Mouse (Mus musculus) CD4-positive, CD25-positive, alpha-beta regulatory T cell, adult 4 months (primary cell): ENCODE measurements around the gene Rad51ap1. TPM values are rescaled to one million over a fixed set of nuclear protein-coding genes. Genes with fewer than 3 reads are reported as not detected.
A peak's percentile ranks its signal among the peaks of the same experiment; 100 is the strongest.

Source experiments
- ATAC-seq: one replicate; pipeline ENCODE4 v1.8.0; 2017
- polyA plus RNA-seq, 2 experiments: library from polyadenylated mRNA; unstranded; fragments of 100-300 nt; shearing (Covaris generic); gene quantifications; one replicate each; pipeline ENCODE4 v1.2.1; 2017

Gene Rad51ap1
- 1 to 10 TPM; 3.6 to 9.2 TPM for polyA plus RNA-seq

DNA sequence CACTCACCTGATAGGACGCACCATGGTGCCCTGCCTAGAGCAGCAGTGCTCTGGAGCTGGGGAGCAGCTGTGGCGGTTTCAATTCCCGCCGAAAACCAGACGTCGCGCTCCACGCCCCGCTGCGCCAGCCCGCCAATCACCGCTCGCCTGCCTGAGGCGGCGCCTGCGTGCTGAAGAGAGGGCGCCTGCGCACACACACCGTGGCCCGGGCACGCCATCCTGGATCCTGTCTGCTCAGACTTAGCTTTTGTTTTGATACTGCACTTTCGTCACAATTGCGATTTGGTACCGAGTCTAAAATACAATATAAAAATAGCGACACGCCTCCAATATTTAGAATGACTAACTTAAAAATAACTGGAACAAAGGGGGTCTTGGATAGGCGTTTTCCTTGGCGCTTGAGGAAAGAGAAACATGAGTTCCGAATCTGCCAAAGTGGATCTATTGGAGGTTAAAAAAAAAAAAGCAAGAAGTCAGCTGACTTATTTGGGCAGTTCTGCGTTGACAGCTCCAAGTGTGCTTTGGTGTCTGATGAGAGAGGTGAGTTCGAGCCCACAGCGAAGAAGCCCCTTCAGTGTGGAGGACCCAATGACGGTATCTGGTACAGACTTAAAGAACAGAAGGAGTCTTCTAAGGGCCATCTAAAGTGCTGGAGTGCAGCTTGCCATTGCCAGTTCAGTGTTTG lies at the start of gene Rad51ap1, which contains the start of gene D6Wsu163e:
Rad51ap1 (minus strand) TSS at position 101 of the 685 bp plus-strand sequence.
D6Wsu163e (plus strand) TSS at position 476 of the 685 bp plus-strand sequence.
- ATAC-seq = peak; percentile 99

DNA sequence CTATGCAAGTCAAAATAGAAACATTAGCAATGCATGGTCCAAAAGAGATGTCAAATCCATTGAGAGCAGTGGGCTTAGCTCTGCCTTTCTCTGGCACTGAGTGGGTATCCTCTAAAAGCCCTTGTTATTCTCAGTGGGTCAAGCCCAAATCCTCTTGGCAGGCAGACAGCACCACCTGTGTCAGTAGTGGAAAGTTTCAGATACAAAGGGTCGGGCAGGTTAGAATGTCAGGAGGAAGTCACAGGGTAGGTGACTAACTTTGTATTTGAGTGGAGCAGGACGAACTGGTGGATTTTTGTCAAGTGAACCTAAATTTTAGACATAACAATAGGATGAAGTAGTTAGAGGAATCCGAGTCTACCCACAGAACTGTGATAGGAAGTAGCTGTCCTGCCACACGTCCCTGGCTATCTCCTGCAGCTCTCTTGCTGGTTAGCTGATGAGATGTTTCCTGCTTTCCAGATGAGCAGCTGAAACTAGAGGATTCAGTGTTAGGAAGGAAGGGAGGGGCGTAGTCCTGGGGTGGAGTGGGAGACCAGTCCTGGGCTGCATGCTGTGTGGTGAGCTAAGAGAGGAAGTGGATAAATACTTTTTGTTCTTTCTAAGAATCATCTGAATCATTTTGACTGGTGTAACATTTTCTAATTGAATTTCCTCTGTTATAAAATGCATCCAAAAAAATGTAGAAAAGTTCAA lies 42.3 kb upstream of the Rad51ap1 start:
- ATAC-seq = no peak

DNA sequence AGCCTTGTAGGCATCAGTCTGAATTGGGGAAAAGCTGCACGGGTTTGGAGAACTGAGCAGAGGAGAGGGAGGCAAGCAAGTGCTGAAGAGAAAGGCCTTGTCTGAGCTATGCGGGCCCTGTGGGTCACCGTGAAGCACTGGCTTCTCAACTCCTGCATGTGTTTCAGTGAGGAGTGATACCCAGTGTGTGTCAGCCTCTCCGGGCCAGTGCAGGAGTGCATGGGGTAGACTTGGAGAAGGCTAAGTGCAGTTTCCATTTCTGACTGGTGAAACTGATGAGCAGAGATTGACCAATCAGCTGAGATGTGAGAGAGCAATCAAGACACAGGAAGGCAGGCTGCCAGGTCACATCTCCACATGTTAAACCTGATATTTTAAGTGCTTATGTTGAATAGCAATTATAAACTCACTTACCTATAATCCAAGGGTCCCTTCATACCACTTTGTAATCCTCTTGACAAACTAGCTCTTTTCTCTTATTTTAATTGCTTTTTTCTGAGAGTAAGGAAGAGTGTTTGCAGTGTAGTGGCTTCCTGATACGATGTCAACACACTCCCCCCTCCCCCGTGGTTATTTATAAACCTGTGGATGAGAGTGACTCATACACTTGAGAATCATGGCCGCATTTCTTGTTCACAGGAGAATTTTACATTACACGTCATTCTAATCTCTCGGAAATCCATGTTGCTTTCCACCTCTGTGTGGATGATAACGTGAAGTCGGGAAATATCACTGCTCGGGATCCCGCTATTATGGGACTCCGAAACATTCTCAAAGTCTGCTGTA lies 27.0 kb upstream of the Rad51ap1 start:
- ATAC-seq = no peak

GRCm38 (mm10) chr6:126963426-126963825 lies 24.0 kb upstream of the Rad51ap1 start:
- no peak for ATAC-seq

DNA sequence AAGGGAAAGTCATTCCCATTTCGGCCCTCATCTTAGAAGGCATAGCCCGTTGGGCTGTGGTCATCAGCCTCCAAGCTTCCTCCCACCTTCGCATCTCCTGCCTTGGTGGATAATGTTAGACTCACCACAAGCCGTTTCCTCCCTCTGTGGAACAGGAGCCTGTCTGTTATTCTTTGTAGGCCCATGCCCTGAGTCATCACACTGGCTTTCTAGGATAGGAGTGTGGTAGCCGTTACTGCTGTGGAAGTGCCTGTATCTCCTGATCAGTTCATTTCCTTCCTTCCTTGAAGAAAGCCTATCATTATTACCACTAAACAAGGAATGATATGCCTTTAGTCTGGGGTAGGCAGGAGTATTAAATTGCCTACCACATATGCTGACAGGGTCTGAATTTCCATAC lies 23.3 kb upstream of the Rad51ap1 start:
- ATAC-seq = no peak

GRCm38 (mm10) chr6:126961371-126962018 lies 22.1 kb upstream of the Rad51ap1 start:
- ATAC-seq = no peak

DNA sequence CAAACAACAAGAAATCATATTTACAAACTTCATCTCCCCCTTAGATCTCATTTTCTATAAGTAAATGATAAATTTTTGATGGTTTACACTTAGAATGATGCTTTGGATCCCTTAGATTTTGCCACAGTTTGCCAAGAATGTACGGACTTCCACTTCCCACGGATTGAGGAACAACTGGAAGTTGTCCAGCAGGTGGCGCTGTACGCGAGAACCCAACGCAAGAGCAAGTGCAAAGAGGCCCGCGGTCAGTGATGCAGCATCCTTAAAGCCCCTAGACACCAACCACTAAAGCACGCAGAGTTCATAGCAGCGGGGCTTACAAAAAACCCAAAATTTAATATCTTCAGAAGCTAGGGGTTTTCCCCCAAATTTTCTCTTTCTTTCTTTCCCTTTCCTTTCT lies 16.3 kb upstream of the Rad51ap1 start:
- peak; percentile 65 for ATAC-seq

- ATAC-seq = no peak
Measured at GRCm38 (mm10) chr6:126948336-126948735, 8.9 kb upstream of the Rad51ap1 start.

GRCm38 (mm10) chr6:126940451-126940850 lies 1.1 kb upstream of the Rad51ap1 start:
- ATAC-seq = no peak

DNA sequence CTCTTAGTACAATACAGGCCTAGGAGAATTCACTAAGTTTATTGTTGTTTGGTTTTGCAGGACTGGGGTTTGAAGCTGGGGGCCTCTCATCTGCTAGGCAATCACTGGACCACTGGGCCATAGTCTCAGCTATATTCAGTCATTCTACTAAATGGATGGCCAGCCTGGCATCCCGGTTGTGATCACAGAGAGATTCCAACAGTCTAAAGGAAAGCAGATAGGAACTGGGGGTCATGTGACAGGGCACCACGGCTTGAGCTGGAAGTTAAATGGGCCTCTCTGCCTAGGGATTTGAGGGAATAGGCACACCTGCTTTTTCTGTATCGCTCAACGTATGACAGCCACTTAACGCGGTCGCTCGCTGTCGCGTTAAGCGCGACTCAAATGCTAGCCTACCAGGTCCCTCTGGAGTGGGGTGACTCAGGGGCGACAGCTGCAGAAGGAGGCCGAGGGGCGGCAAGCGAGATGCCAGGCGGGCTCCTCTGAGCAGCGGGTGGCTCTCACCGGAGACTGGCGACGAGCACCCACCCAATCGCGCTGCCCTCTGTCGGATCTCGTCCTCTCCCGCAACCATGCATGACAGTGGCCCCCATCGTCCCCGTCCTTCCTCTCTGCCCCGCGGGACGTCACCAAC lies 417 bp downstream of the Rad51ap1 start:
- ATAC-seq = no peak

DNA sequence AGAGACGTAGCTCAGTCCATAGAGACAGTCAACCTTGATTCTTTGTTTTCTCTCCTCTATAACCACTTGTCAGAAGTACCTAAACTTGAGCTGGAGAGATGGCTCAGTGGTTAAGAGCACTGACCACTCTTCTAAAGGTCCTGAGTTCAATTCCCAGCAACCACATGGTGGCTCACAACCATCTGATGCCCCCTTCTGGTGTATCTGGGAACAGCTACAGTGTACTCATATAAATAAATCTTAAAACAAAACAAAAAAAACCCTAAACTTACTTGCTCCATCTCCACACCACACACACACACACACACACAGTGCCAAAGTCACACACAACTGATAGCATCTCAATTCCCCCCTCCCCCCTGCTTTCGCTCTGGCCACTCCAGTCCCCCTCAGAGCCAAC lies 1.3 kb downstream of the Rad51ap1 start:
- no peak for ATAC-seq

DNA sequence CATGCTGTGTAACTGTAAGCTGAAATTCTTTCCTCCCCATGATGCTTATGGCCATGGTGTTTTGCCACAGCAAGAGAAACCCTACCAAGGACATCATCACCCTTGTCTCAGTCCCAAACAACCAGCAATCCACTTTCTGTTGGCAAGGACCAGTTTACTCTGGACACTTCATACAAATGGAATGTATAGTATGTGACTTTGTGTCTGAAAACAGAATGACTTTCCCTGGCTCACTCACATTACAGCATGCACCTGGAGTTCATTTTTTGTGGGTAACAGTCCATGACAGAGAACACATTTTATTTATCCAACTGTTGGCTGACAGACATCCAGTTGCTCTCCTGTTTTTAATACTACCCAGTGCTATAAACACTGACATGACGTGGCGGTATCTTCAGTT lies 6.5 kb downstream of the Rad51ap1 start:
- no peak for ATAC-seq

- ATAC-seq = no peak
Measured at GRCm38 (mm10) chr6:126921111-126921881, 18.1 kb downstream of the Rad51ap1 start, which contains the start of gene Dyrk4. Dyrk4 (minus strand) TSS chr6:126921839.

DNA sequence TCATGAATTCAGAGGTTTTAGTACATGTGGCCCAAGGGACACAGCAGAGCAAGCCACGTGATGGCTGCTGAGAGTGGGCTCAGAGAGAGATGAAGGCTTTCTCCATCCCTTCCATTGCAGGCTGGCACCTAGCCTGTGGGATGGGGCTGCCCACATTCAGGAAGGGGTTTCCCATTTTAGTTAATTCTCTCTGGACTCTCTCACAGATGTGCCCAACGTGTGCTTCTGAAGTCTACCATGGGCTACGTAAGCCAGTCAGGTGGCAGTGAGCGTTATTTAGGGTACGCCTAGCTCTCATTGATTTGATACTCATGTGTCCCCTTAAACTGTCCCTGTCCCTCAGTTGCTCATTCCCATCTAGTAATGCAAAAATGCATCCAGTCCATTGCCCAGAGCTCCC lies 24.5 kb downstream of the Rad51ap1 start:
- no peak for ATAC-seq

DNA sequence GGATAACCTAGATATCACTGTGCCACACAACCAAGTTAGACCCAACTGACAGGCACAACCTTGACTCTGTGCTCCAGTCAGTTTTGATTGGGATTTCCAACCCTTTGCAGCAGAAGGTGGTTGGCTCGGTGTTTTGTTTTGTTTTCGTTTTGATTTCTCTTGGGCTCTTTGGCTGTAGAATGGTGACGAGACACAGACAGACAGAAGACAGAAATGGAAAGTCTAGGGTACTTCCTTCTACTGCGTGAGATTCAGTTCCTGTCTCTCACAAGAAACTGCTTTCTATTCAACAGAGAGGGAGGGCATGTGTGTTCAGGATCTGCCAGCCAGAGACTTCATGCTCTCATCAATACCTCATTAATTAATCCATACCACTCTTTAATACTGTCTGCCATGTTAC lies 28.7 kb downstream of the Rad51ap1 start:
- ATAC-seq = peak; percentile 69

GRCm38 (mm10) chr6:126907876-126908275 lies 31.5 kb downstream of the Rad51ap1 start:
- ATAC-seq = no peak

- ATAC-seq = no peak
Measured at GRCm38 (mm10) chr6:126907378-126907777, 32.0 kb downstream of the Rad51ap1 start.

DNA sequence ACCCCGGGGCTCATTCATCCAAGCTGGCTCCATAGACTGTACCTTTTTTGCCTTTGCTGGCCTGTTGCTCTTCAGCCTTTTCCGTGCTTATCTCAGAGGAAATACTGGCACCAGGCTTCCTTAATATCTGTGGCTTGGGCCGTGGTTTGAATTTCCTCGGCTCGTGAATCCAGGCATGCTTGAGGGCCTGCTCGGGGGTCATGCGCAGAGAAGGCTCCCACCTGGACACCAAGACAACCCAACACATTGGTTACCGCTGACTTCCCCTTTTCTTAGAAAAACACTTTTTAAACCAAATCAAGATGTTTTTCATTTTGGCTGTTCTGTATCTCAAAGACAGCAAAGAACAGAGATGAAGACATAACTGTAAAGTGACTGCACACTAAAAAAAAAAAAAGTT lies 62.3 kb downstream of the Rad51ap1 start:
- ATAC-seq = no peak
